Mouse (Mus musculus) heart, adult 2 months (tissue): ENCODE results near the gene Grem1.

Experiments
- CTCF ChIP-seq: fragments of 200-600 bp; IDR thresholded peaks from 2 replicates; pipeline ENCODE4 v1.8.1; 2022; ENCODE audit warnings: antibody characterized with exemption, mild to moderate bottlenecking, moderate library complexity
- EP300 ChIP-seq: fragments of 200-500 bp; IDR thresholded peaks from 2 replicates; pipeline ENCODE4 v1.6.1; 2011; ENCODE audit warnings: low read depth, low read length, control low read depth; ENCODE audit not compliant: insufficient read depth
- POLR2A ChIP-seq: fragments of 200-500 bp; IDR thresholded peaks from 2 replicates; pipeline ENCODE4 v1.6.1; 2011; ENCODE audit warnings: mild to moderate bottlenecking, low read depth, low read length, control low read depth; ENCODE audit not compliant: insufficient read depth

DNA sequence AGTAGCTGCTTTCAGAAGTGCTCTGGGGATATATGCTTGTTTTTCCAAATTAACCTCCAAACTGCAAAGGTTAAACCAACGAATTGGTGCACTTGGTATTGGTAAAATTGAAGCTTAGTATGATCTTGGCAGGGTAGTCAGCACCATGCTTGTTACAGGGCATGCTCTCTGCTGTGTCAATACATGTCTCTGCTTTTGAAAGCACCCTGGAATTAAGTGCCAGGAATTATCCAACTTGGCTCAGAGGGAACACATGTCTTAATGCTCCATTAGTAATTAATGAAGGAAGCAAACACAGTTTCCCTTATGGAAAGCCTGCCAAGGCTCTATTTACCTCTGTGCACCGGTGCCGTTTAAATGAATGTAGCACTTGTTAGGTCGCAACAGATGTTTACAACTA lies 36.7 kb upstream of the Grem1 start:
- TF ChIP-seq CTCF: no peak
- no peak for TF ChIP-seq EP300
- no peak for TF ChIP-seq POLR2A
